Mouse (Mus musculus) mesoderm, embryonic 11.5 days (tissue): ENCODE results near the gene Zfp950.
"Not testable (repeated sequence)": the region's sequence is repeated elsewhere in the genome, so short reads cannot be mapped to it uniquely, and the experiment has no call there.

Source experiments
- DNase-seq: peaks from one replicate; pipeline ENCODE4 v3.0.0-alpha.2; 2012; ENCODE audit warnings: low read depth, low spot score

The Zfp950 gene

DNA sequence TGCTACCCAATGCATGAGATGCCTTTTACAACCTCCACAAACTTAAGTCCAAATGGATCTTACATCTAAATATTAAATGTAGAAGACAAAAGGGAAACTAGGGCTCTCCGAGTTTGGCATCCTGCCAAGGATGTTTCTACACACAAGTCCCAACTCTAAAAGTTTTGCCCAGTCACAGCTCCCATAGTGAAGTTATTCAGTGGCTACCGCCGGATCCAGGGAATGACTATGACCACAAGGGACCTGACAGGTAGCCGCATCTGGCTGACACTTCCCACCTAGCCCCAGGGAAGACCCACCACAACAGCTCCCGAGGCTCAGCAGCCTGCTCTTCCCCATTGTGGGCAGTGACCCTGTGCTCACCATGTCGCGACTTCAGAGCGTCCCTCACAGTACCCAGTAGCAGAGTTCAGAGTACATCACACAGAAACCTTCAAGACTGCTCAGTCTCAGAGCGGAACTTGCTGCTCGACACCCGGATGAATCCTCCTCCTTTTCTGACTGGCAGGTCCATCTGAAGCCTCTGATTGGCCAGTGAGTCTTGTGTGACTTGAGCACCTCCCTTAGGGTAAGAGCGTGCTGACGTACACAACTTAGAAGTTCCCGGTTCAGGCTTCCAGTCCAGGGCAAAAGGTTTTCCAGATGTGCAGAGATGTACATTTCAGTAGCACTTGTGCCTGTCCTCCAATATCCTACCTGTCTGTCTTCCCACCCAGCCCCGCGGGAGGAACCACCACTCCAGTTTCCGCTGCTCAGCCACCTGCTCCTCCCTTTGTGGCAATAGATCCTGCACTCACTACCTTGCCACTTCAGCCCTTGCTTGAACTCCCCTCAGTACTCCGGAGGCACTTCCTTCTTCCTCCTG is at the start of gene Zfp950:
TSS of gene Zfp950 (minus strand) at position 499 of the 865 bp plus-strand sequence.
- peak; percentile 91 for DNase-seq

DNA sequence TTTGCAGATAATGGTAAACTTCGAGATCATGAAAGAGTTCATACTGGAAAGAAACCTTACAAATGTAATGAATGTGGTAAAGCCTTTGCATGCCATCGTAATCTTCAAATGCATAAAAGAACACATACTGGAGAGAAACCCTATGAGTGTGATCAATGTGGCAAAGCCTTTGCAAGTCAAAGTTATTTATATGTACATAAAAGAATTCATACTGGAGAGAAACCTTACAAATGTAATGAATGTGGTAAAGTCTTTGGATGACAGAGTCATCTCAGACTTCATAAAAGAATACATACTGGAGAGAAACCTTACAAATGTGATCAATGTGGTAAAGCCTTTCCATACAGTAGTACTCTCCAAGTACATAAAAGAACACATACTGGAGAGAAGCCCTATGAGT is 43.0 kb upstream of the Zfp950 start, which contains the start of gene Gm6020:
TSS of gene Gm6020 (plus strand) at position 301 of the 400 bp plus-strand sequence.
- not testable (repeated sequence) for DNase-seq

DNA sequence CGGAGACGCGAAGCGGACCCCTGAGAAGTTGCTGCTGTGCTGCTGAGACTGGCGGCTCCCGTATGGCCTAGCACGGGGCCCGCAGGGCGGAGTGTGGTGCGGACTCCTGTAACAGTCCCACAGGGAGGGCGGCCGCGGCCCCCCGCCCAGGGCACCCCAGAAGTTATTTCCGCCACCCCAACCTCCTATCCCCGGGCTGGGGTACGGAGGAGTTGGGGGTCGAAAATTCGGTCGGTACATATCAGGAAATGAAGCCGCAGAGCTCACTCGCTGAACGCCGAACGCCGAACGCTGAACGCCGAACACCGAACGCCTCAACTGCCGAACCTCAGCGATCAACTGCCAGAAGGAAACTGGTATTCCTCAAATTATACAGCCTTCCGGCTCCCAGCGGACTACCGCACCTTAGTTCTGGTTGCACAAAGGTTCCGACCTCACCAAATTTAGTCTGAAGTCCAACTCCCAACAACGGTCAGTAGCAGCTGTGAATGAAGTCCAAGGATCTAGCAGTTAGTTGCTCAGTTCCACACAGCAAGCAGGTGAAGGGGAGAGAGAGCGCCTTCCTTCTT is 35.2 kb upstream of the Zfp950 start, which contains the start of gene Gm7102:
TSS of gene Gm7102 (minus strand) at position 554 of the 569 bp plus-strand sequence.
- DNase-seq = peak; percentile 13

DNA sequence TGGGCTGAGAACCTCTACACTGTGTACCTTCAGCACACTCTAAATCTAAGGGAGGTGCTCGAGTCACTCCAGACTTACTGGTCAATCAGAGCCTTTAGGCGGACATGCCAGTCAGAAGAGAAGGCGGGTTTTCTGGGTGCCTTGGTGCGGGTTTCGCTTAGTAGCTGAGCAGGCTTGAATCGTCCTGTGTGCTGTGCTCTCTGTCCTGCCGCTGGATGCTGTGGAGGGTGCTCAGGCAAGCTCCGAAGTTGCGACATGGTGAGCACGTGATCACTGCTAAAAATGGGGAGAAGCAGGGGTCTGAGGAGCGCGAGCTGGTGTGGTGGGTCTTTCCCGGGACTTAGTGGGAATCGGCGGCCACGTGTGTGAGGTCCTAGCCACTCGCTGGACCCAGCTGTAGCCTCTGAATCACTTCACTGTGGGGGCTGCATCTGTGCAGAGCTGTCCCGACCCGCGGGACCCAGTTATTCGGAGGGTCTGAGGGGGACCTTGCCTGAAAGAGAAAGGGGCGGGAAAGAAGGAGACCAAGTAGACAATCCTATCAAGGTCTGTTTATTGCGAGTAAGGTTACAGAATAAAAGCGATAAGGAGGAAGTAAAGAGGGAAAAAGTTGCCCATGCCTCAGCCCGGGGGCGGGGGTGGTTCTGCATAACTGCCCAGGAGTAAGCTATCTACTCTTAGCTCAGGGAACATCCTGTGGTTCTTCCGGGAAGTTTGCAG is 11.2 kb upstream of the Zfp950 start:
- DNase-seq = no peak

DNA sequence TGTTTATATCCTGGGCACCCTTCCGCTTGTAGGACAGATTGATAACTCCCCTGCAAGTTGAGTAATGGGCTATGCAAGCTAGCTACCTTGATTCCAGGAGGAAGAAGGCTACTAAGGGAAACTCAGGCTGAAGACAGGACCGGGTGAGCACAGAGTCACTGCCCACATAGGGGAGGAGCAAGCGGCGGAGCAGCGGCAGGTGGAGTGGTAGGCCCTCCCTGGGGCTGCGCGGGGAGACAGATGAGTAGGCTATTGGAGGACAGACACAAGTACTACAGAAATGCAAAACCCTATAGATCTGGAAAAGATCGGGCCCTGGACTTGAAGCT is 10.7 kb upstream of the Zfp950 start:
- DNase-seq = no peak

DNA sequence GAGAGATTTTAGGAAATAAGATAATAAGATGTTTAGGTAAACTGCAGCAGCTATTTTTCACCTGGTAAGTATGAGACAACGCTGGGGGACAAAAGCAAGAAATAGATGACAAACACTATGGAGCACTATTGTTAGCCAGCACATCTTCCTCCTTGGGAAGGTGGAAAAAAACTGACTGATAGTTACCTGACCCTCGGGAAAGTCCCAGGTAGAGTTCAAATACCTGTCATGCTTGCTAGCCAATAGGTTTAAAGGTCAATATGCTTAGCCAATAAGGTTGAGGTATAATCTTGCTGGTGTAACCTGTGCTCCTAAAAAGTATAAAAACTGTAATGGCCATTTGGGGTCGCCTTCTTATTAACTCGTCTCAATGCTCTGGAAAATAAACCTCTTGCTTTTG is 659 bp upstream of the Zfp950 start:
- no peak for DNase-seq

DNA sequence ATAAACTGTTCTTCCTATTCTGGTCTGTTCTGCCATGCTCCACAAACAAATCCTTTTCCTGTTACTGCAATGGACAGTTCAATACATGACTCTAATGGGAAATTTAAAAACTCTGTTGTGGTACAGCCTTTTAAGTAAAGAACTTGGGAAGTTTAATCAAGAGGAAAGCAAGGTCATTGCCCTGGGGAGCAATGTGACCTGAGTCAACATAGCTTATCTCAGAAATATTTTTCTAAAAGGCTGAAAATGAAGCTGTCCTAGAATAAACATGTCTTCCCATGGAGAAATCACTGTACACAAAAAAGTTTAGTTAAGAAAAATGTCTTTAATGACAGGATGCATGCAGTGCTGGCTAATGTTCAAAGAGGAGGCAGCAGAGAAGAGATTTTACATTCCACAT is 2.0 kb downstream of the Zfp950 start:
- DNase-seq = no peak

DNA sequence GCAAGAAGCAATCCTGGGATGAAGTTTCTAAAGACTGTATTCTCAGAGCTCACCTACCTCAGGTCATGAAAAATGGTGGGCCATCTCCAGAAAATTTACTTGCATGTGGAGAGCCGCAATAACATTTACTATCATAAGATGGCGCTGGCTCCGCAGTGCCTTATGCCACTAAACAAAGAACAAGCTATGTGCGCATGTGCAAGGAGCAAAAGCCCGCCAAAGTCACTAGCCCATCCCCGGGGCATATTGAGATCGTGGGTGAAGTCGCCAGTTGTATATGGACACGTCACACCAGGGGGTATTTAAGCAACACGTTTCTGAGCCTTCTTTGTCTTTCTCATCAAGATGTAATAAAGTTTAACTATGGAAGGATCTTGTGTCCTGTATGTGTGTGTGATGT is 9.5 kb downstream of the Zfp950 start:
- no peak for DNase-seq

DNA sequence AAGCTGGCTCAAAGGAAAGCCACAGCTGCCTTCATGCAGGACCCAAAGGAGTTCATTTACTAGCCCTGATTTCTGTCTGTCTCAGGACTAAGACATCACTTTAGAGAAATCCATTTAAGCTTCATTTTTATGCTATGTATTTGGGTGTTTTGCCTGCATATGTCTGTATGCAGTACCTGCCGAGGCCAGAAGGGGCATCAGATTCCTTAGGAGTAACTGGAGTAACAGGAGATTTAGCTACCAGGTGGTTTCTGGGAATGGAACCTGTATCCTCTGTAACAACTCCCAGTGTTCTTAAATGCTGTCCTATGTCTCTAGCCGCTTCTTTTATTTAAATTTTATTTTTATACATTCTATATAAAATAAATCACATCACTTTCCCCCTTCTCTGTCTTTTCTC is 30.5 kb downstream of the Zfp950 start:
- peak; percentile 6 for DNase-seq

DNA sequence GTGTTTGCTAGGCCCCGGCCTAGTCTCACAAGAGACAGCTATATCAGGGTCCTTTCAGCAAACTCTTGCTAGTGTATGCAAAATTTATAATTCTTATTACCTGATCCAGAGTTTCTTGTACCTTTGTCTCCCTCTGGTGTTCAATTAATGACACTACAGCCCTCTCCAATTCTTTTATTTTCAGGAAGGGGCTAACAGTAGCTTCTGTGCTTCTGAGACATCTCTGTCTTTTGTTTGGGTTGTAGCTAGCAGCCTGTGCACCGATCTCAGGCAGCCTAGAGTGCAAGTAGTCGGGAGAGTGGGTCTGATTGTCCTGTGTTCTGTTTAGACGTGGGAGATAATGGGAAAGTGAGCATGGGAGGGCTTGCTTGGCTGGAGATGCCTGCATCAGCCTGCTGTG is 42.9 kb downstream of the Zfp950 start:
- peak; percentile 37 for DNase-seq

DNA sequence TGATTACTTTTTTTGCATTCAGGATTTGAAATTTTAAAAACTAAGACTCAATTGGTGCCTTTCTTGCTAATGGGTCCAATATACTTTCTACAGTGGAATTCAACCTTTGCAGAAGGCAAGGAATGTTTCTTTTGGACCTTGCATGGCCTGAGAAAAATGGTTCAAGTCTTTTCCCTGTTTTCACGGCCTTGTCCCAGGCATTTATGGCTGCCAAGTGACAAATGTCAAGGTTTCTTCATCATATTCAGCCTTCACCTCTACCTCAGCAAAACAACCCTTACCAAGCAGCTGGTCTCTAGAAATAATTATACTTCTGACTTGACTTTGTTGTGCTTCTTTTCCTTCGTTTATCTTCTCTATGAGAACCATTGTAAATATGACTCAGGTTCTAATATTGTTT is 43.9 kb downstream of the Zfp950 start:
- DNase-seq = no peak

DNA sequence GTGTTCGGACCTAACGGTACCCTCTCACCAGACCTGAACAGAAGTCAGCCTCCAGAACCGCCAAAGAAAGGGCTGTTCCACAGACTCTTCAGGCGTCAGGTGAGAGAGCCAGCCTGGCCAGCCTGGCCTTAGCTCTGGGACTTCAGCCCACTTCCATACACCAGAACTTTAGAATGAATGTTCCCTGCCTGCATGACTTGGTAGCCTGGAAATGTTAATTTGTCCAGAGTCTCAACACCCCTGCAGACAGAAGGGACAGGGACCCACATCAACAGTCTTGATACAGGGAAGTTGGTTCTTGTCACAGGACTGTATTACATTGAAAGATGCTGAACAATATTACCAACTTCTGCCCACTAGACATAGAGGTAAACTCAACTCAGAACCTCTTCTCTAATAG is 50.1 kb downstream of the Zfp950 start:
- DNase-seq = no peak

DNA sequence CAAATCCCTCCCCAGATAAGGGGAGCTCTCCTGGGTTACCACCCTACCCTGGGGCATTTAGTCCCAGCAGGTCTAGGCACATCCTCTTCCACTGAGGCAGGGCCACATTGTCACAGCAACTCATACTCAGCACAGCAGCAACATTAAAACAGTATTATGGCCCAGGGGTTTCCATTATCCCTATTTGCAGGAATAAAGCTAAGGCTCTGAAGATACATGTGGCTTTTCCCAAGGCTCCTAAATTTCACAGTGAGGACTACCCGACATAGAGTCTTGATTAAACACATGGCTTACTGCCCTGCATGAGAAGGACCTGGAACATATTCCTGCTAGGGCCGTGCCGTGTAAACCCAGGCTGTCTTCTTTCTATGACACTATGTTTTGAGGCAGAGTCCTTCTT is 51.6 kb downstream of the Zfp950 start:
- DNase-seq = no peak

DNA sequence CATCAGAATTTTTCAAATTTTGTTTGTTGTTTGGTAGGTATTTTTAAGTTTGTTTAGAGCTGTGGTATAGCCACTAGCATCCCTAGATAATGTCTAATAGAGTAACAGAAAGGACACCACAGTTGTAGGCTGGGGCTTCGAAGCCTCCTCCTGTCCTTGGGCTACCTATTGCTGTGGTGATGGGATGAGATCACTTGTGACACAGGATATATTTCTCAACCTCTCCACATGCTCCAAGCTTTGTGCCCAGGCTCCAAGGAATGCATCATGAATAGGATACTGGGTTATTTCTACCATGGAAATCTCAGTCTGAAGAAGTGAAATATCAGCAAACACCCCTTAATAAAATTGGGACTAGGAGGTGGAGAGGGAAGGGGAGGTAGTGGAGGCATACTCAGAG is 52.9 kb downstream of the Zfp950 start:
- DNase-seq = no peak

DNA sequence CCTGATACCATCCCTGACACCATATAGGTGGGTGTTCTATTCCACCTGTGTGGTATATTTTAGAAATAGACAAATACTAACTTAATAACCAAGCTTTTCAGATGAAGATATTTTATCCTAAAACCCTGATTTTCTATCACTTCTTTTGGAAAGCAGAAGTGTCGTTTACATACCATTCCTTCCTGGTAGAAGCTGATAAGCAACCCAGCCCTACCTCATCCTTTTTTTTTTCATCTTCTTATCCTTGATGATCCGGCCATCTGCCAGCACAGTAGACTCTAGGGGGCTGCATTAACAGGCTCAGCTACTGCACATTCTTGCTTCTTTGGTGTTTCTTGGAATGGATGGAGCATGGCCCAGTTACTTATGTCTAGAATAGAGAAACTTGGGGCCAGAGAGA is 55.4 kb downstream of the Zfp950 start:
- no peak for DNase-seq

DNA sequence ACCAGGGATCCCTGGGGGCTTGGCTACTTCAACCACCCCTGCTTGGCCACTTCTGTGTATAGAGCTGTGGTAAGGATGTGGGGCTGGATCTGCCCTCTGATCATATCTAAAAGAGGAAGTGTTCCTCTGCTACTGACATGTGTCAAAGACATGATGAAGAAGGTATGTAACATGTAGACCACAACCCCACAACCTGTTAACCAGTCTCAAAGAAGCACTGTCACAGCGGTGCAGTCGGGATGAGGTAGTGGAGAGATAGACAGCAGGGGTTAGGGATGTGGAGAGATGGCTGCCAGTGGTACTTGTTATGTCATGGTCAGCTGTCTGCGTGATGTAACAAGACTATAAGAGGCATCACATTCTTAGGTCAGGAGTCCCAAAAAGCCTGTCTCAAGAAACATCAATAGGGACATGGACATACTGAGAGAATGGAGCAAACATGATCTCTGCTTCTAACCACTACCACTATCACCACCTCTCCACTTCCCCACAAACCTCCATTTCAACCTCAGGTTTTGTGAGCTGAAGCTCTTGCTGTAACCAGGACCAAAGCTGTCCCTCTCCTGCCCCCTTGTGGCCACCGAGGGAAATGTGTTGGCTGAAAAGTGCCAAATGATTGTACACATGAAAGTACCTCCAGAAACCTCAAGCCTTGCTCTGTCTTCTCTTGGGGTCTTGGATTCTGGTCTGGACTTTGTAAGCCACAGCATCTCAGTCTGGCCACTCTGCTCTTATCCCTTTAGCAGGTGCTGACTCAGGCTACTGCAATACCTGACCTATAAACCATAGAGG is 56.3 kb downstream of the Zfp950 start:
- DNase-seq = peak; percentile 87

DNA sequence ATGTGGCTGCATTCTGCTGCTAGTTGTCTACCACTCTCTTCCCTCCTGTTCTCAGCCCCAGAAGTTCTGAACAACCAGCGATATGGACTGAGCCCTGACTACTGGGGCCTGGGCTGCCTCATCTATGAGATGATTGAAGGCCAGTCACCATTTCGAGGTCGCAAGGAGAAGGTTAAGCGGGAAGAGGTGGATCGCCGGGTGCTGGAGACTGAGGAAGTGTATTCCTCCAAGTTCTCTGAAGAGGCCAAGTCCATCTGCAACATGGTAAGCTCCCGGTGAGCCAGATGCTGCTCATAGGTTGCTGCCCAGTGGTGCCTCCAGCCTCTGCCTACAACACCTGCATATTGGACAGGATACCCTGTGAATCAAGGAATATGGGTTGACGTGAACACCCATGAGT is 57.6 kb downstream of the Zfp950 start:
- no peak for DNase-seq

DNA sequence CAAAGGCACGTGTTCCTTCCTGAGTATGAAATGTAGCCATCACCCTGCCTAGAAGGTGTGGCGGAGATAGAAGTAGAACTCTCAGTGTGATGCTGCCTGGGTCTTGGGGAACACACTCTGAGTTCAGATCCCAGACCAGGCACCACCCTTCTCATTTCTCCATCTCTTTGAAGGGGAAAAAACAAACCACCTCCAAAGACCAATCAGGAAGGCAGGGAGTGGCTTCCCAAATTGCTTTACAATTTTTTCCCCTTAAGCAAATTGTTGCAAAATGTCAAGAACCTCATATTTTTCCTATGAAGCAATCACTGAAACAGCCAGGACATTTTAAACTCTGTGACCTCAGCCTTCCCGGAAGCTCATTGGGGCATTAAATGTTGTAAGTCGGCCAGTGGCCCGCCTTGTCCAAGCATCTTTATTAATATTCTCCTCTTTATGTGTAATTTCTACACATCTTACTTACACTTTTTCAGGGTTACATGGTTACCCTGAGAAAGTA is 60.3 kb downstream of the Zfp950 start:
- no peak for DNase-seq

DNA sequence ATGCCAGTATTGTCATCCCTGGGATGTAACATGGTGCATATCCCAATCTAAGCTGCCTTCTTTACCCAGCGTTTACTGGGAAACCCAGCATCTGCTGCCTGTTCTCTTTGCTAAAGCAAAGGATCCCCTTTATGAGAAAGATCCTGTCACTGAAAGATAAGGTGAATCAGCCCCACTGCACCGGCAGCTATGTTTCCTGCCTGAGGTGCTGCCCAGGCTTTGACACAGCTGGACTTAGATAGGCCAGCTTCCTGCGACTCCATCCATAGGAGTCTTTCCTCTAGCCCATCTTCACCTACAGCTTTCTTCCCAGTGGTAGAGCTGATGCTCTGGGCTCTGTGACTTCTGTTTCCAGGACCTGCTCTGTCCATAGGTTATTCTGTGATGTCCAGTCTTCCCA is 62.0 kb downstream of the Zfp950 start:
- no peak for DNase-seq

DNA sequence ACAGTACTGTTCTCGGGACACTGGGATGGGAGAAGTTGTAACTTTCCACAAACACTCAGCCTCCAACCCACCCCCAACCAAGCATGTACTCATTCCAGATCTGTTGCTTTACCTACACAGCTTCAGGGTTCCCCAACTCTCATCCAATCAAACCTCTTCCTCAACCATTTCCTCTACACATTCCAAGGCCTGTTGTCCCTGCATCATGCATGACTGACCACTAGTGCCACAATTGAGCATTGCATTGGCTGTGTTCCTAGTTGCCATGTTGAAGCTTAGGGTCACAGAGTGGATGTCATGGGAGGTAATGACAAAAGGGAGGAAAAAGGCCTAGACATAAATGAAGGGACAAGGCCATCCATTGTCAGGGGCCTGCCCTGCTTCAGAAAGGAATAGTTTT is 75.6 kb downstream of the Zfp950 start:
- no peak for DNase-seq

DNA sequence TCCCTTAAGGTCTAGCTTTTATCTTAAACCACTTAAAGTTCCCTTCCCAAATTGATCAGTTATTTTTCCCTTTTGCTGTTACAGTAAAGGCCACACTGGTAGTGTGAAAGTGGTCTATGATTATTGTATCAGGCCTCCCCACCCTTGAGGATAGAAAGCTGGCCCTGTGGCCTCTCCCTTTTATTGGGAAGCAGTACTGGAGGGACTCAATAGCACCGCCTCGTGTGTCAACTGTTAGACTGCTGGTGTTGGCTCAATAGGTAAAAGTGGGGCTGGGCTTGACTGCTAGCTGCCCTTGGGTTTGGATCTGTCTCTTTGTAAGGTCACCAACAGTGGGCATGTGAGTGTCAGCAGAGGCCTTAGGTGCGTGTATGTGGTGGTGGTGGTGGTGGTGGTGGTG is 76.3 kb downstream of the Zfp950 start:
- no peak for DNase-seq

DNA sequence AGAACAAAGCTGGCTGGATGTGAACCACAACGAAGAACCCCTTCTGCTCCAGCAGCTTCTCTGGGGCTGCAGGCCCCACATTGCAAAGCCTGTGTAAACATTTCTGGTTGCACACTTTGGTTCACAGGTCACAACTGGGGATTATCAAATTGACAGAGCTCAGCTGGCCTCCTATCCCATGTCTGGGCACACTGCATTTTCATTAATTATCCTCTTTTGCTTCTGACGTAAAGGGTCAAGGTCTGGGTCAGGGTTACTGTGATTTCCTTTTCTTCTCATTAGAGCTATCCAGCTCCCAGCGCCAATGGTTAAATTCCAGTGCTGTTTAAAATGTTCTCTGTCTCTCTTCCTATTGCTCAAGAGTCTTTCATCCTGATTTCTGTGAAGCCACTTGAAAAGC is 83.1 kb downstream of the Zfp950 start:
- DNase-seq = peak; percentile 49
